Mouse (Mus musculus): ENCODE data around the gene Vmn1r22. TPM values are rescaled to one million over a fixed set of nuclear protein-coding genes. Genes with fewer than 3 reads are reported as not detected.
"Not testable (repeated sequence)": the region's sequence is repeated elsewhere in the genome, so short reads cannot be mapped to it uniquely, and the experiment has no call there.

The Vmn1r22 gene
- total and polyA plus RNA-seq, 3 experiments = not detected

GRCm38 (mm10) chr6:57859043-57860042 is 48.5 kb downstream of the Vmn1r22 start:
- in situ Hi-C loops (cut with MboI; ENCODE audit: low pct_ligation_motif_present, low pct_unique_long_range_greater_than_20kb, low sequenced_read_pairs) = loop anchor here (25.0 kb wide), 1 partner anchor 297 kb away; no protein-coding TSS in a partner anchor
- H3K27ac ChIP-seq (ENCODE audit: insufficient read depth, low read depth) = no peak overlapping the region
- H3K9ac ChIP-seq (ENCODE audit: insufficient read depth, low read depth) = no peak overlapping the region
- H3K4me2 ChIP-seq (ENCODE audit: insufficient read depth, low read depth, poor library complexity, severe bottlenecking) = peak overlapping the region; percentile 51; the same call in 1 of the 2 replicates
- peaks cover 0 to 4% of the 10 kb centered on the region in 2 experiments; a peak in 2 of 4 replicates for H3K4me1 ChIP-seq (ENCODE audit: control insufficient read depth in 1 of 2, insufficient read depth in 2 of 2)
- H3K9me3 ChIP-seq (replicated peaks; ENCODE audit: low read length) = no peaks in the 10 kb centered on the region
- no peak overlapping the region for H3K4me3 ChIP-seq (replicated peaks in 1 of 3; ENCODE audit: low read depth in 2 of 3, low read length in 2 of 3, poor library complexity in 1 of 3)
- dilution Hi-C loops (cut with MboI; ENCODE audit: extremely low pct_ligation_motif_present, extremely low pct_unique_long_range_greater_than_20kb, low sequenced_read_pairs) = no loop called here
- no peak for TF ChIP-seq MYC (IDR thresholded peaks at IDR 0.05; ENCODE audit: low read depth, low read length)
- TF ChIP-seq CTCF (conservative IDR thresholded peaks at IDR 0.05 in 1 of 2, IDR thresholded peaks at IDR 0.05 in 1 of 2; ENCODE audit: low read depth in 2 of 2, low read length in 2 of 2) = peak; percentile 56 to 83
- peak; percentile 88 for TF ChIP-seq RAD21 (IDR thresholded peaks at IDR 0.05; ENCODE audit: low read depth, low read length)
- no peak for TF ChIP-seq USF1 (IDR thresholded peaks at IDR 0.05; ENCODE audit: low read depth, low read length)
- no peak for TF ChIP-seq MAZ (IDR thresholded peaks at IDR 0.05; ENCODE audit: low read depth, low read length)
- TF ChIP-seq ZNF384 (IDR thresholded peaks at IDR 0.05; ENCODE audit: low read depth, low read length) = peak; percentile 66
- TF ChIP-seq SMC3 (IDR thresholded peaks at IDR 0.05; ENCODE audit: low read depth, low read length) = peak; percentile 77
- TF ChIP-seq JUND (conservative IDR thresholded peaks at IDR 0.05; ENCODE audit: low read depth, low read length) = peak; percentile 36; the same call in 1 of the 2 replicates
- TF ChIP-seq ZC3H11A (IDR thresholded peaks at IDR 0.05; ENCODE audit: low read depth, low read length) = peak; percentile 17; the same call in 1 of the 2 replicates
- TF ChIP-seq MAX (IDR thresholded peaks at IDR 0.05; ENCODE audit: low read length) = peak; percentile 74; the same call in 1 of the 2 replicates
- TF ChIP-seq POLR2AphosphoS2 (IDR thresholded peaks at IDR 0.05; ENCODE audit: low read depth, low read length) = no peak
- no peak for TF ChIP-seq TBP (conservative IDR thresholded peaks at IDR 0.05; ENCODE audit: low read depth, low read length)
- TF ChIP-seq RCOR1 (conservative IDR thresholded peaks at IDR 0.05; ENCODE audit: low read depth, low read length) = no peak
- peak; percentile 22; the same call in 1 of the 2 replicates for TF ChIP-seq TCF12 (IDR thresholded peaks at IDR 0.05; ENCODE audit: low read depth, low read length)
- peak; percentile 55 for DNase-seq (ENCODE audit: extremely low read depth)
- no peaks in the 10 kb centered on the region for H3K27me3 ChIP-seq (replicated peaks)
- no peaks in the 10 kb centered on the region for H3K79me2 ChIP-seq (replicated peaks; ENCODE audit: control insufficient read depth, extremely low read depth, insufficient read depth, poor library complexity, severe bottlenecking)
- H3K36me3 ChIP-seq (replicated peaks in 1 of 2; ENCODE audit: control insufficient read depth in 1 of 2, insufficient read depth in 1 of 2, low read length in 1 of 2) = no peaks in the 10 kb centered on the region

- H3K79me2 ChIP-seq (replicated peaks; ENCODE audit: control insufficient read depth, extremely low read depth, insufficient read depth, poor library complexity, severe bottlenecking); H3K9me3 ChIP-seq (replicated peaks; ENCODE audit: low read length); H3K27me3 ChIP-seq (replicated peaks); H3K4me1 ChIP-seq (ENCODE audit: control insufficient read depth in 1 of 2, insufficient read depth in 2 of 2); H3K9ac ChIP-seq (ENCODE audit: insufficient read depth, low read depth); DNase-seq (ENCODE audit: extremely low read depth); H3K36me3 ChIP-seq (replicated peaks in 1 of 2; ENCODE audit: control insufficient read depth in 1 of 2, insufficient read depth in 1 of 2, low read length in 1 of 2); H3K4me2 ChIP-seq (ENCODE audit: insufficient read depth, low read depth, poor library complexity, severe bottlenecking); H3K4me3 ChIP-seq (replicated peaks in 1 of 3; ENCODE audit: low read depth in 2 of 3, low read length in 2 of 3, poor library complexity in 1 of 3); H3K27ac ChIP-seq (ENCODE audit: insufficient read depth, low read depth); dilution Hi-C loops (cut with MboI; ENCODE audit: extremely low pct_ligation_motif_present, extremely low pct_unique_long_range_greater_than_20kb, low sequenced_read_pairs): not testable (repeated sequence)
- in situ Hi-C loops (cut with MboI; ENCODE audit: low pct_ligation_motif_present, low pct_unique_long_range_greater_than_20kb, low sequenced_read_pairs) = loop anchor here (25.0 kb wide), 1 partner anchor 289 kb away; no protein-coding TSS in a partner anchor
These were observed 56.7 kb downstream of the Vmn1r22 start for GRCm38 (mm10) chr6:57851177-57851576.

All from CH12.LX (cell line).